Mouse (Mus musculus) liver, embryonic 11.5 days (tissue): ENCODE data around the gene Wwox. TPM values are rescaled to one million over a fixed set of nuclear protein-coding genes. Genes with fewer than 3 reads are reported as not detected.

Experiments used
- ATAC-seq: fragments of 200-750 bp; cut with Nextera tagmentation; replicated peaks from 2 replicates; pipeline ENCODE4 v1.8.0; 2017; ENCODE audit warnings: moderate number of reproducible peaks, mild to moderate bottlenecking, moderate TSS enrichment, moderate library complexity; ENCODE audit not compliant: low FRiP score
- DNase-seq: peaks from one replicate; pipeline ENCODE4 v3.0.0-alpha.2; 2017; ENCODE audit warnings: low spot score
- H3K27ac ChIP-seq: fragments of 300-500 bp; sonication (generic); 2 replicates; pipeline ENCODE4 v1.5.1; 2014; ENCODE audit warnings: mild to moderate bottlenecking, low read depth, low read length, control low read depth
- H3K27me3 ChIP-seq: fragments of 300-500 bp; sonication (generic); replicated peaks from 2 replicates; pipeline ENCODE4 v1.6.1; 2014; ENCODE audit warnings: low read length, mixed read lengths; ENCODE audit not compliant: control insufficient read depth, insufficient read depth
- H3K36me3 ChIP-seq: fragments of 300-500 bp; sonication (generic); 2 replicates; pipeline ENCODE4 v1.6.1; 2014; ENCODE audit warnings: mild to moderate bottlenecking, low read length, moderate library complexity, mixed read lengths; ENCODE audit not compliant: control insufficient read depth, insufficient read depth
- H3K4me1 ChIP-seq: fragments of 300-500 bp; sonication (generic); replicated peaks from 2 replicates; pipeline ENCODE4 v1.6.1; 2014; ENCODE audit warnings: low read length, mixed read lengths; ENCODE audit not compliant: control insufficient read depth, insufficient read depth
- H3K4me2 ChIP-seq: fragments of 300-500 bp; sonication (generic); 2 replicates; pipeline ENCODE4 v1.6.1; 2014; ENCODE audit warnings: mild to moderate bottlenecking, control low read depth, moderate library complexity
- H3K4me3 ChIP-seq: fragments of 300-500 bp; sonication (generic); 2 replicates; pipeline ENCODE4 v1.5.1; 2014; ENCODE audit warnings: low read depth, low read length, control low read depth
- H3K9ac ChIP-seq: fragments of 300-500 bp; sonication (generic); 2 replicates; pipeline ENCODE4 v1.6.1; 2014; ENCODE audit warnings: low read depth, low read length, control low read depth
- H3K9me3 ChIP-seq: fragments of 300-500 bp; sonication (generic); 2 replicates; pipeline ENCODE4 v1.6.1; 2016; ENCODE audit warnings: low read length, inconsistent platforms, mixed read lengths; ENCODE audit not compliant: control insufficient read depth
- WGBS: fragments of 180-500 bp; shearing (Covaris S2); extraction: QIAGEN DNeasy Blood & Tissue Kit; methylation state at CpG from one replicate; pipeline ENCODE4 v1.1.7; 2014; 5-methylcytosine and 5-hydroxymethylcytosine counted together
- polyA plus RNA-seq: library from polyadenylated mRNA; unstranded; fragments of >200 nt; fragmentation: Nextera tagmentation; extraction: Ambion mirVana; gene quantifications from 2 replicates; pipeline ENCODE4 v1.2.1, GENCODE M21; 2014

The Wwox gene
- polyA plus RNA-seq, 1 experiment from 2014 or later: 7.3 TPM

GRCm38 (mm10) chr8:114927917-114928316 is 488.5 kb downstream of the Wwox start:
- H3K36me3 ChIP-seq: no peaks in the 10 kb centered on the region
- no peaks in the 10 kb centered on the region; the same call in 1 of the 2 replicates for H3K4me1 ChIP-seq
- no peaks in the 10 kb centered on the region for H3K27me3 ChIP-seq
- H3K4me3 ChIP-seq: no peak overlapping the region
- DNase-seq: no peak
- no peaks in the 10 kb centered on the region for H3K9me3 ChIP-seq
- ATAC-seq: no peak
- WGBS: 53% methylated on average over 4 of the region's 4 CpGs
- H3K4me2 ChIP-seq: 0 out of 2 replicates have a peak overlapping the region, but pooled peaks have one; percentile 7
- no peak overlapping the region for H3K27ac ChIP-seq
- H3K9ac ChIP-seq: no peak overlapping the region

DNA sequence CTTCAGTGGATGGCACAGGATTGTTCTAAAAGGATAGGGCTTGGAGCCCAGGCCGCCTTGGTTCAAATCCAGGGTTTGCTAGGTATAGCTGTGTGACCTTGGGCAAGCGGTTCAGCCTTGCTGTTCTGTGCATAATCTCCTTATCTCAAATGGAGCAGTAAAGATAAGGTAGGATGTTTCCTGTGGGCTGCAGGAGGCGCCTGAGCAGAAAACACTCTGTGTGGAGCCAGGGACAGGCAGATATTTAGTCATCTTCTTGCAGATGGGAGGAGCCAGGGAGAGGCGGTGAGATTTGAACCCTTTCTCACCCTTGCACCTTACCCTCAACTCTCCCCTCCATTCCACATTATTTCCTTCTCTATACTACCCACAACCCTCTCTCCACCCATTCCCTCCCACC is 490.1 kb downstream of the Wwox start:
- DNase-seq: no peak
- no peak overlapping the region for H3K4me2 ChIP-seq
- 54% methylated on average over 4 of the region's 4 CpGs for WGBS
- no peak overlapping the region for H3K4me3 ChIP-seq
- H3K9ac ChIP-seq: no peak overlapping the region
- H3K27me3 ChIP-seq: no peaks in the 10 kb centered on the region
- H3K36me3 ChIP-seq: no peaks in the 10 kb centered on the region
- ATAC-seq: no peak
- no peaks in the 10 kb centered on the region for H3K9me3 ChIP-seq
- H3K4me1 ChIP-seq: no peaks in the 10 kb centered on the region; the same call in 1 of the 2 replicates
- no peak overlapping the region for H3K27ac ChIP-seq

DNA sequence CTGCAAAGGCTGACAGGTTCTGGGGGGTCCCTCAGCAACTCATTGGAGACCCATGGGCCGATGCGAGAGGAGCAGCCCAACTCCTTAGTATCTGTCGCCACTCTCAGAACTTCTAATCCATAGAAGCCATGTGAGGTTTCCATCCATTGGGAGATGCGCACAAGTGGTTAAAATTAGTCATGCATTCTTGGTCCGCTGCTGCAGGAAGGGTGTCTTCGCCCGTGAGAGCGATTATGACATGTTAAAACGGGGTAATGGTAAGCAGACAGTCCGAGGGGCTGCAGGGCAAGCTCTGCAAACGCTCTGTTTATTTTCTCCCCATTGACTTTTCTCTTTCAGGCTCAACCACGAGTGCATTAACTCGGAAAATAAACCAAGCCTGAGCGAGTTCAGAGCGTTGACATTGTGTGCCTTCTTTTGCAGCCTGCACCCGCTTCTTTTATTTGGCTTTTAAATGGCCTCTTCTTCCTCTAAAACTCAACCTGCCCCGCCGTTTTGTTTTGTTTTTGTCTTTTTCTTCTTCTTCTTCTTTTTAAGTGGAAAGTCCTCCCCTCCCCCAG is 492.7 kb downstream of the Wwox start:
- Histone ChIP-seq H3K27me3 (no peaks in the 10 kb centered on the region), H3K36me3 (no peaks in the 10 kb centered on the region), H3K4me3 (no peak overlapping the region), H3K9me3 (no peaks in the 10 kb centered on the region), H3K4me1 (no peaks in the 10 kb centered on the region; the same call in 1 of the 2 replicates), H3K4me2 (0 out of 2 replicates have a peak overlapping the region, but pooled peaks have one; percentile 8), H3K27ac (no peak overlapping the region), H3K9ac (no peak overlapping the region)
- WGBS: 62% methylated on average over 18 of the region's 18 CpGs
- ATAC-seq (no peak), DNase-seq (no peak)

DNA sequence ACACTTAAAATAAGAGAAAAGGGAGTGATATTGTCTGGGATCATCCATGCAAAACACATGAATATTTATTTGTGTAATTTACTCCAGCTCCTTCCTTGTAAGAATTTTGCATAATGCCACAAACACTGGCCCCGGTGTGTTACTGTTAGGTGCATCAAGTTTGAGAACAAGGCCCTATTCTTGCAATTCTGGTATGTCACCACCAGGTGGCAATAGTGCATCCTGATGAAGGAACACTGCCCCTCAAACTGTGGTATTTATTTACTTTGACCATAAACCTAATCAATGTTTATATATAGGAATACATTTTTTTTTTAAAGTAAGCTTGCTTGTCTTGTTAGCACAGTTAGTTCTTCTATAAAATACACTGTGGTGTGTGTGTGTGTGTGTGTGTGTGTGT is 493.8 kb downstream of the Wwox start:
- WGBS: 84% methylated on average over 1 of the region's 1 CpGs
- Histone ChIP-seq H3K9ac (no peak overlapping the region), H3K4me1 (no peaks in the 10 kb centered on the region), H3K4me2 (no peak overlapping the region), H3K9me3 (no peaks in the 10 kb centered on the region), H3K4me3 (no peak overlapping the region), H3K36me3 (no peaks in the 10 kb centered on the region), H3K27ac (no peak overlapping the region), H3K27me3 (no peaks in the 10 kb centered on the region)
- ATAC-seq: no peak
- DNase-seq: no peak

DNA sequence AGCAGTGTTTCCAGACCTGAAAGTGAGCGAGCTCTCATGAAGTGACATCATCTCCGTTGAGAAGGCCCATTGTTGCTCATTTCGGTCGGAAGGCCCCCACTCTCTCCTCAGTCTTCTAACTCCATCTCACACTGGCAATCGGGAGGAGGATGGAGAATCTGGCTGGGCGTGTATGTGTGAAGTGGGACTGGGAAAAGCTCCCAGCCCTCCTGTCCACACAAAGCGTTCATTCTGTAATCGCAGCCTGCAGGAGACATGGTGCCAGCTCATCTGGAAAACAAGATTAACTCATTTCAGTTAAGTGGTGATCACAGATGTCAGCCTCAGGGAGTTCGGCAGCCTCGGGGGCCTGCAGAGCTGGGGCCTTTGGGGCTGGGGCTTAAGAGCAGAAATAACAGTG is 497.4 kb downstream of the Wwox start:
- DNase-seq: no peak
- no peak overlapping the region for H3K27ac ChIP-seq
- 36% methylated on average over 10 of the region's 10 CpGs for WGBS
- no peaks in the 10 kb centered on the region for H3K4me1 ChIP-seq
- no peaks in the 10 kb centered on the region for H3K9me3 ChIP-seq
- no peaks in the 10 kb centered on the region for H3K36me3 ChIP-seq
- no peak overlapping the region for H3K4me2 ChIP-seq
- no peak overlapping the region for H3K9ac ChIP-seq
- H3K27me3 ChIP-seq: no peaks in the 10 kb centered on the region
- no peak for ATAC-seq
- H3K4me3 ChIP-seq: no peak overlapping the region

- no peaks in the 10 kb centered on the region for H3K36me3 ChIP-seq
These were observed 499.9 kb downstream of the Wwox start for GRCm38 (mm10) chr8:114939338-114939737.

DNA sequence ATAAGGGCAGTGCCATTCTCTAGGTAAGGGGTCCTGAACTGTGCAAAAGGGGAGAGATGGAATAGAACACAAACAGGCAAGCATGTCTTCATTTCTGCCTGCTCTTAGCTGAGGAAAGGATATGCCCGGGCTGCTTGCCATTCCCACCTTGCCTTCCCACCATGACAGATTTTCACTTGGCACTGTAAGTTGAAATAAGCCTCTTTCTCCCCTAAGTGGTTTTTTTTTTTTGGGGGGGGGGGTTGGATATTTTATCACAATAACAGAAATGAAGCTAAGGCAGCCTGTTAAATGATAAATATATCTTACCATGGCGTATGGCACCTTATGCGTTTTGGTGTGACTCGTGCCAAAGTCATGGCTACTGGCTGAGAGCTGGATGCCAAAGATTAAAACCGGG is 501.6 kb downstream of the Wwox start:
- Histone ChIP-seq H3K4me1 (no peaks in the 10 kb centered on the region), H3K36me3 (no peaks in the 10 kb centered on the region), H3K4me3 (no peak overlapping the region), H3K27ac (no peak overlapping the region), H3K9me3 (no peaks in the 10 kb centered on the region), H3K4me2 (no peak overlapping the region), H3K27me3 (no peaks in the 10 kb centered on the region), H3K9ac (no peak overlapping the region)
- DNase-seq (no peak), ATAC-seq (no peak)
- WGBS: 89% methylated on average over 5 of the region's 5 CpGs

More at GRCm38 (mm10) chr8:114939338-114939737, 499.9 kb downstream of the Wwox start:
- no peak overlapping the region for H3K9ac ChIP-seq
- no peak overlapping the region for H3K4me3 ChIP-seq
- H3K27ac ChIP-seq: no peak overlapping the region
- DNase-seq (no peak), ATAC-seq (no peak)
- H3K4me1 ChIP-seq: no peaks in the 10 kb centered on the region
- no peak overlapping the region for H3K4me2 ChIP-seq
- no peaks in the 10 kb centered on the region for H3K27me3 ChIP-seq
- WGBS: 82% methylated on average over 8 of the region's 8 CpGs
- no peaks in the 10 kb centered on the region for H3K9me3 ChIP-seq

DNA sequence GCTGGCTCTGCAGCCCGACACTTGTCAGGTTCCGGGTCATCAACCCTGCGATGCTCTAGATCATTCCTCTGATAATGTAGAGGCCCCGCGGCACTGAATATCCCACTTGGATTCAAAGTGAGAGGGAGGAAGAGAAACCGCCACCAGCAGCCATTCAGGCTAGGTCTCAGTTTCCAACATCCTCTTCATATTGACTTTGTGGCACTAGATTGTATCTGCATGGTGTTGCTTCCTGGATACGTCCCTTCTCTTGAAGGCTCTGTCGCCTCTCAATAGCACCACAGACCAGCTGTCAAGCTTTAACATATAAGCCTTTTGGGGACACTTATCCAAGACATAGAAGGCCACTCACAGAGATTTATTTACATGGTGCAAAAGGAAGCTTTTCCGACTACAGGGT is 502.2 kb downstream of the Wwox start:
- 64% methylated on average over 9 of the region's 9 CpGs for WGBS
- ATAC-seq: no peak

DNA sequence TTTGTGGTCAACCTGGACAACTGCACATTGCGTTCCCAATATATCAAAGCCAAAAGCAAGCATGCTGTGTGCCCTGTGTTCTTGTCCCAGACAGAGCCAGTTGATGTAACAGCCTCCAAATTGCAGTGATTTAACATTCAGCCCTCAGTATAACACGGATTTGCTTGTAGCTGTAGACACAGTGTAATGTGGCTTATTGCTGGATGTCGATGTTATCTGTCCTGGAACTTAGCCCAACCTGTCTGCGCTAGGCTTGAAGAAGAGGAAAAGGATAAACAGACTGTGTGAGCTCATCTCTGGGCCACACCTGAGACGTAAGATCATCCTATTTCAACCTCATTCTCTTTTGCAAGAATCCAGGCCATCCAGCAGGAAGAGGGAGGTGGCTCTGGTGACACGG is 508.5 kb downstream of the Wwox start:
- Histone ChIP-seq H3K27me3 (no peaks in the 10 kb centered on the region), H3K27ac (no peak overlapping the region), H3K4me3 (no peak overlapping the region), H3K36me3 (no peaks in the 10 kb centered on the region), H3K4me2 (no peak overlapping the region), H3K9me3 (no peaks in the 10 kb centered on the region), H3K4me1 (no peaks in the 10 kb centered on the region), H3K9ac (no peak overlapping the region)
- WGBS: 67% methylated on average over 6 of the region's 6 CpGs
- no peak for DNase-seq
- ATAC-seq: no peak

More for the DNA sequence above, 502.2 kb downstream of the Wwox start:
- Histone ChIP-seq H3K4me2 (no peak overlapping the region), H3K9me3 (no peaks in the 10 kb centered on the region), H3K4me3 (no peak overlapping the region), H3K9ac (no peak overlapping the region), H3K27me3 (no peaks in the 10 kb centered on the region), H3K4me1 (no peaks in the 10 kb centered on the region), H3K27ac (no peak overlapping the region), H3K36me3 (no peaks in the 10 kb centered on the region)
- no peak for DNase-seq
